26 mouse cellular contexts compared by ENCODE assay signal in genomic region chr11:72485960-72486359, GRCm38 (mm10). TPM values are rescaled to one million over a fixed set of nuclear protein-coding genes. Genes with fewer than 3 reads are reported as not detected.
DNase-seq lines count a peak whose midpoint lies in the region; ATAC-seq and TF ChIP-seq lines count a peak whose summit lies in the region.
"Had no signal": no experiment of that assay in that cellular context is flagged by ENCODE, and none has a peak within 500 bp of the region (broad histone marks: within the 10 kb centered on the region; RNA-seq: fewer than 3 reads in every experiment).

No protein-coding gene starts in this region.

- H3K27ac ChIP-seq in heart, embryonic 11.5 days (ENCODE audit: low read depth, low read length), result no peak overlapping the region
- peak overlapping the region; percentile 99 for H3K27ac ChIP-seq in layer of hippocampus, adult 2 months
- no peak overlapping the region for H3K27ac ChIP-seq in neural tube, embryonic 12.5 days
- no peak overlapping the region for H3K27ac ChIP-seq in neural tube, embryonic 15.5 days (replicated peaks)
- H3K27ac ChIP-seq in midbrain, embryonic 14.5 days (replicated peaks; ENCODE audit: low read depth, low read length), result no peak overlapping the region
- H3K27ac ChIP-seq: kidney, embryonic 15.5 days; limb, embryonic 13.5 days; liver, embryonic 15.5 days; lung, embryonic 15.5 days; midbrain, embryonic 15.5 days had no signal

- H3K9me3 ChIP-seq in heart, embryonic 11.5 days (replicated peaks; ENCODE audit: control insufficient read depth, low read length), result no peaks in the 10 kb centered on the region
- H3K9me3 ChIP-seq in neural tube, embryonic 12.5 days, result no peaks in the 10 kb centered on the region
- H3K9me3 ChIP-seq in neural tube, embryonic 15.5 days (replicated peaks), result no peaks in the 10 kb centered on the region
- no peaks in the 10 kb centered on the region for H3K9me3 ChIP-seq in midbrain, embryonic 14.5 days (ENCODE audit: control insufficient read depth, low read length)
- H3K9me3 ChIP-seq: kidney, embryonic 15.5 days; limb, embryonic 13.5 days; liver, embryonic 15.5 days; lung, embryonic 15.5 days; midbrain, embryonic 15.5 days had no signal

- peak overlapping the region; percentile 20; the same call in 1 of the 2 replicates for H3K4me2 ChIP-seq in heart, embryonic 11.5 days
- peak overlapping the region; percentile 12; the same call in 1 of the 2 replicates for H3K4me2 ChIP-seq in neural tube, embryonic 12.5 days (replicated peaks)
- H3K4me2 ChIP-seq in neural tube, embryonic 15.5 days, result no peak overlapping the region
- H3K4me2 ChIP-seq in midbrain, embryonic 14.5 days (ENCODE audit: low read length), result no peak overlapping the region
- H3K4me2 ChIP-seq: kidney, embryonic 15.5 days; limb, embryonic 13.5 days; midbrain, embryonic 15.5 days had no signal

- DNase-seq in heart, postnatal 25 days (ENCODE audit: low spot score), result no peak
- no peak for DNase-seq in layer of hippocampus, adult 2 months (ENCODE audit: low spot score in 2 of 2)
- no peak for DNase-seq in layer of hippocampus, adult 9-10 months (ENCODE audit: low spot score)
- no peak for DNase-seq in midbrain, embryonic 14.5 days
- DNase-seq: adrenal gland, adult 8-10 months; cerebellum, adult 8-10 months; heart, postnatal 4 days; kidney, adult 18-20 months; kidney, postnatal 25 days; lung, postnatal 4 days; right cerebral cortex, adult 18-20 months; thymus, adult 2 months; thymus, postnatal 36 days had no signal

- intact Hi-C loops in heart, postnatal 25 days (cut with DNase I), result loop anchor here (2.0 to 5.0 kb wide), 3 partner anchors 15 to 44 kb away; partner anchors contain the start of gene Mybbp1a

- H3K9ac ChIP-seq in heart, embryonic 11.5 days (ENCODE audit: low read depth, low read length), result no peak overlapping the region
- no peak overlapping the region for H3K9ac ChIP-seq in neural tube, embryonic 12.5 days
- H3K9ac ChIP-seq in neural tube, embryonic 15.5 days (replicated peaks), result no peak overlapping the region
- H3K9ac ChIP-seq in midbrain, embryonic 14.5 days (replicated peaks; ENCODE audit: low read length), result no peak overlapping the region
- H3K9ac ChIP-seq: kidney, embryonic 15.5 days; limb, embryonic 13.5 days; liver, embryonic 15.5 days; lung, embryonic 15.5 days; midbrain, embryonic 15.5 days had no signal

- H3K36me3 ChIP-seq in heart, embryonic 11.5 days (ENCODE audit: control insufficient read depth, insufficient read depth, low read length), result no peaks in the 10 kb centered on the region
- H3K36me3 ChIP-seq in neural tube, embryonic 12.5 days, result no peaks in the 10 kb centered on the region
- H3K36me3 ChIP-seq in neural tube, embryonic 15.5 days, result no peaks in the 10 kb centered on the region
- no peaks in the 10 kb centered on the region for H3K36me3 ChIP-seq in midbrain, embryonic 14.5 days (ENCODE audit: control insufficient read depth, insufficient read depth, low read length)
- H3K36me3 ChIP-seq: kidney, embryonic 15.5 days; limb, embryonic 13.5 days; liver, embryonic 15.5 days; lung, embryonic 15.5 days; midbrain, embryonic 15.5 days had no signal

- H3K4me3 ChIP-seq in heart, embryonic 11.5 days (ENCODE audit: low read depth, low read length), result no peak overlapping the region
- no peak overlapping the region for H3K4me3 ChIP-seq in layer of hippocampus, adult 2 months
- H3K4me3 ChIP-seq in neural tube, embryonic 12.5 days, result no peak overlapping the region
- no peak overlapping the region for H3K4me3 ChIP-seq in neural tube, embryonic 15.5 days (replicated peaks)
- H3K4me3 ChIP-seq in midbrain, embryonic 14.5 days (replicated peaks; ENCODE audit: low read depth, low read length), result no peak overlapping the region
- H3K4me3 ChIP-seq: erythroblast, embryonic 14.5 days; kidney, embryonic 15.5 days; limb, embryonic 13.5 days; liver, embryonic 15.5 days; lung, embryonic 15.5 days; midbrain, embryonic 15.5 days had no signal

- peaks cover 30% of the 10 kb centered on the region for H3K27me3 ChIP-seq in heart, embryonic 11.5 days (ENCODE audit: control insufficient read depth, insufficient read depth, low read length)
- peaks cover 28% of the 10 kb centered on the region for H3K27me3 ChIP-seq in neural tube, embryonic 12.5 days (replicated peaks)
- H3K27me3 ChIP-seq in neural tube, embryonic 15.5 days (replicated peaks), result no peaks in the 10 kb centered on the region
- H3K27me3 ChIP-seq in midbrain, embryonic 14.5 days (ENCODE audit: control insufficient read depth, insufficient read depth, low read length), result no peaks in the 10 kb centered on the region
- H3K27me3 ChIP-seq: midbrain, embryonic 15.5 days had no signal

- peaks cover 47% of the 10 kb centered on the region for H3K4me1 ChIP-seq in heart, embryonic 11.5 days (ENCODE audit: control insufficient read depth, insufficient read depth, low read length)
- H3K4me1 ChIP-seq in neural tube, embryonic 12.5 days, result peaks cover 27% of the 10 kb centered on the region
- H3K4me1 ChIP-seq in neural tube, embryonic 15.5 days, result peaks cover 62% of the 10 kb centered on the region
- H3K4me1 ChIP-seq in midbrain, embryonic 14.5 days (ENCODE audit: control insufficient read depth, insufficient read depth, low read length), result peaks cover 23% of the 10 kb centered on the region

- no peak for TF ChIP-seq CTCF in layer of hippocampus, adult 2 months (conservative IDR thresholded peaks at IDR 0.05)

- 68% methylated on average over 11 of the region's 11 CpGs for WGBS in heart, embryonic 11.5 days (ENCODE audit: insufficient replicate concordance)
- WGBS in neural tube, embryonic 12.5 days, result 75% methylated on average over 11 of the region's 11 CpGs
- WGBS in neural tube, embryonic 15.5 days, result 76% methylated on average over 11 of the region's 11 CpGs
- 78% methylated on average over 11 of the region's 11 CpGs for WGBS in midbrain, embryonic 14.5 days

- ATAC-seq in heart, embryonic 11.5 days (replicated peaks; ENCODE audit: insufficient number of reproducible peaks, low FRiP score, low TSS enrichment), result no peak
- no peak for ATAC-seq in neural tube, embryonic 12.5 days (ENCODE audit: low FRiP score, low read depth)
- no peak for ATAC-seq in neural tube, embryonic 15.5 days (ENCODE audit: low FRiP score)
- ATAC-seq in midbrain, embryonic 14.5 days (ENCODE audit: low FRiP score, low TSS enrichment), result no peak
- ATAC-seq: forebrain, embryonic 16.5 days; midbrain, embryonic 15.5 days had no signal

RNA-seq across cellular contexts. Expression of gene Spns2, which starts 3.7 kb away (rescaled TPM):
- polyA plus RNA-seq in heart, embryonic 11.5 days (2014; fragmentation: Nextera tagmentation; extraction: Ambion mirVana), result 4.0 and 4.6 TPM in 2 replicates
- total RNA-seq in heart, postnatal 25 days (2021), result 10 to 100 TPM in 1 of 2 experiments, 1 to 10 TPM in 1; 9.2 to 12.9 TPM
- 100 to 1,000 TPM; 101 to 105 TPM for total RNA-seq in layer of hippocampus, adult 2 months (2021)
- 10.1 and 13.0 TPM in 2 replicates for polyA plus RNA-seq in neural tube, embryonic 12.5 days (2016; fragmentation: Nextera tagmentation; extraction: Ambion mirVana)
- 9.4 and 12.6 TPM in 2 replicates for polyA plus RNA-seq in neural tube, embryonic 15.5 days (2015; fragmentation: Nextera tagmentation; extraction: Ambion mirVana)
- 12.6 TPM in 2 replicates for polyA plus RNA-seq in midbrain, embryonic 14.5 days (2014; fragmentation: Nextera tagmentation; extraction: Ambion mirVana)

RNA-seq across cellular contexts. Expression of gene Mybbp1a, which starts 44.8 kb away (rescaled TPM):
- 93.8 and 101 TPM in 2 replicates for polyA plus RNA-seq in heart, embryonic 11.5 days (2014; fragmentation: Nextera tagmentation; extraction: Ambion mirVana)
- total RNA-seq in heart, postnatal 25 days (2021), result 10 to 100 TPM; 40.9 to 42.8 TPM
- total RNA-seq in layer of hippocampus, adult 2 months (2021), result 10 to 100 TPM; 55.7 to 56.2 TPM
- polyA plus RNA-seq in neural tube, embryonic 12.5 days (2016; fragmentation: Nextera tagmentation; extraction: Ambion mirVana), result 105 and 111 TPM in 2 replicates
- polyA plus RNA-seq in neural tube, embryonic 15.5 days (2015; fragmentation: Nextera tagmentation; extraction: Ambion mirVana), result 63.1 and 82.7 TPM in 2 replicates
- polyA plus RNA-seq in midbrain, embryonic 14.5 days (2014; fragmentation: Nextera tagmentation; extraction: Ambion mirVana), result 52.0 and 66.0 TPM in 2 replicates

RNA-seq across cellular contexts. Expression of gene Ggt6, which starts 50.6 kb away (rescaled TPM):
- polyA plus RNA-seq in heart, embryonic 11.5 days (2014; fragmentation: Nextera tagmentation; extraction: Ambion mirVana), result not detected in 2 replicates
- total RNA-seq in heart, postnatal 25 days (2021), result under 1 TPM in 1 of 2 experiments, not detected in 1; 0.31 TPM
- total RNA-seq in layer of hippocampus, adult 2 months (2021), result not detected
- not detected in 2 replicates for polyA plus RNA-seq in neural tube, embryonic 12.5 days (2016; fragmentation: Nextera tagmentation; extraction: Ambion mirVana)
- polyA plus RNA-seq in neural tube, embryonic 15.5 days (2015; fragmentation: Nextera tagmentation; extraction: Ambion mirVana), result 1.2 TPM in 1 of 2 replicates, not detected in the other
- not detected in 2 replicates for polyA plus RNA-seq in midbrain, embryonic 14.5 days (2014; fragmentation: Nextera tagmentation; extraction: Ambion mirVana)
- total RNA-seq: common myeloid progenitor, adult 5-6 weeks; heart, postnatal 4 days had no signal
- polyA plus RNA-seq: C2C12; erythroblast, embryonic 14.5 days; forebrain, embryonic 11.5 days; forebrain, embryonic 16.5 days; midbrain, embryonic 15.5 days had no signal

Comparison
In these comparisons a context has a peak if more than half of its experiments do, and no peak if none do; other contexts are left out.
1. H3K4me2 ChIP-seq: peak in heart, embryonic 11.5 days (single experiment) and neural tube, embryonic 12.5 days (single experiment); none in neural tube, embryonic 15.5 days (single experiment) and midbrain, embryonic 14.5 days (single experiment).